Mouse (Mus musculus) brain, embryonic 14.5 days (tissue): ENCODE measurements around the gene Wdr59. TPM values are rescaled to one million over a fixed set of nuclear protein-coding genes. Genes with fewer than 3 reads are reported as not detected.

ENCODE experiments used
- DNase-seq: peaks from one replicate; pipeline ENCODE4 v3.0.0-alpha.2; 2011; ENCODE audit warnings: low read depth
- CTCF ChIP-seq: fragments of 200-500 bp; IDR thresholded peaks from 2 replicates; pipeline ENCODE4 v1.5.1; 2012; ENCODE audit warnings: inconsistent platforms, mild to moderate bottlenecking, moderate library complexity, borderline replicate concordance; ENCODE audit not compliant: insufficient read depth, insufficient read length; ENCODE audit errors: extremely low read depth
- POLR2A ChIP-seq: fragments of 200-500 bp; IDR thresholded peaks from 2 replicates; pipeline ENCODE4 v1.6.1; 2012; ENCODE audit warnings: mild to moderate bottlenecking, inconsistent platforms, borderline replicate concordance; ENCODE audit not compliant: poor library complexity, insufficient read depth, insufficient read length, severe bottlenecking; ENCODE audit errors: extremely low read depth
- polyA plus RNA-seq: library from polyadenylated mRNA; depleted of rRNA; stranded (reverse); fragments of >200 nt; gene quantifications from 2 replicates; pipeline ENCODE4 v1.2.3, GENCODE M21; 2012

The Wdr59 gene
- polyA plus RNA-seq, 1 experiment = 16.0 TPM

- DNase-seq = no peak
- TF ChIP-seq POLR2A (no peak), CTCF (no peak)
These were observed 41.2 kb downstream of the Wdr59 start for GRCm38 (mm10) chr8:111480691-111481090.

- DNase-seq = no peak
- no peak for TF ChIP-seq POLR2A
- TF ChIP-seq CTCF = no peak
These were observed 44.0 kb downstream of the Wdr59 start for GRCm38 (mm10) chr8:111477761-111478465.

- peak; percentile 91 for DNase-seq
- TF ChIP-seq POLR2A = no peak
- TF ChIP-seq CTCF = no peak
These were observed 50.3 kb downstream of the Wdr59 start for GRCm38 (mm10) chr8:111471526-111472081.

GRCm38 (mm10) chr8:111469013-111469412 lies 52.9 kb downstream of the Wdr59 start:
- peak; percentile 93 for DNase-seq
- TF ChIP-seq POLR2A (no peak), CTCF (no peak)

- peak; percentile 36 for DNase-seq
- TF ChIP-seq CTCF (peak; percentile 24; the same call in 1 of the 2 replicates), POLR2A (no peak)
These were observed 56.6 kb downstream of the Wdr59 start for GRCm38 (mm10) chr8:111465341-111465740.

GRCm38 (mm10) chr8:111464526-111464925 lies 57.4 kb downstream of the Wdr59 start:
- DNase-seq = no peak
- TF ChIP-seq POLR2A (no peak), CTCF (no peak)

GRCm38 (mm10) chr8:111449671-111450070 lies 72.2 kb downstream of the Wdr59 start:
- no peak for DNase-seq
- TF ChIP-seq POLR2A = no peak
- TF ChIP-seq CTCF = no peak

GRCm38 (mm10) chr8:111445960-111446660 lies 75.8 kb downstream of the Wdr59 start:
- TF ChIP-seq CTCF (no peak), POLR2A (no peak)

GRCm38 (mm10) chr8:111445558-111445957 lies 76.3 kb downstream of the Wdr59 start:
- TF ChIP-seq POLR2A = no peak
- no peak for TF ChIP-seq CTCF
- peak; percentile 27 for DNase-seq

More at GRCm38 (mm10) chr8:111445960-111446660, 75.8 kb downstream of the Wdr59 start:
- DNase-seq = no peak

- DNase-seq = no peak
- TF ChIP-seq POLR2A (no peak), CTCF (no peak)
These were observed 77.6 kb downstream of the Wdr59 start for GRCm38 (mm10) chr8:111444245-111444644.

GRCm38 (mm10) chr8:111439189-111439588 lies 82.7 kb downstream of the Wdr59 start:
- peak; percentile 88 for DNase-seq
- peak; percentile 75 for TF ChIP-seq CTCF
- no peak for TF ChIP-seq POLR2A
